Mouse (Mus musculus): ENCODE data around the gene Batf2.

DNA sequence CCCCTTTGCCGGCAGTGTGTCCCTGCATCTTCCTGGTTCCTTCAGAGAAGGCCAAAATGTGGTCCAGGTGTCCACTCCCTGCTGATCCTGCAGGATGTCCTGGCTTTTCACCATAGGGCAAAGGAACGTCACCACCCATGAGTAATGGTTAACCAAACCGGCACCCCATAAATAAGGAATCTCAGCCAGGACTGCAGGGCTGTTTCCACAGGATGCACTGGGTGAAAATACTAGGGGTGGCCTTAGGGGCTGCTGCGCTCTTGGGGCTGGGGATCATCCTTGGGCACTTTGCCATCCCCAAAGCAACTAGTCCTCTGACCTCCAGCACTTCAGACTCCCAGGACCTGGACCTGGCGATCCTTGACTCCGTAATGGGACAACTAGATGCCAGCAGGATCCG lies 35.2 kb upstream of the Batf2 start, which contains the start of gene Naaladl1:
- no peak for TF ChIP-seq CTCF (IDR thresholded peaks at IDR 0.05; ENCODE audit: extremely low read depth, insufficient read length, insufficient replicate concordance, low read depth, low read length)
- peak; percentile 95 for TF ChIP-seq POLR2A (IDR thresholded peaks at IDR 0.05; ENCODE audit: low read depth, low read length)

Data from small intestine, adult 2 months (tissue).